Mouse (Mus musculus) cerebellum, adult 2 months (tissue): ENCODE results near the gene Crtc1.

ENCODE experiments used
- CTCF ChIP-seq: fragments of 200-500 bp; IDR thresholded peaks from 2 replicates; pipeline ENCODE4 v1.5.1; 2011; ENCODE audit warnings: low read depth, mild to moderate bottlenecking, control low read depth, low read length, moderate library complexity, borderline replicate concordance; ENCODE audit not compliant: insufficient read depth
- POLR2A ChIP-seq: fragments of 200-500 bp; IDR thresholded peaks from 2 replicates; pipeline ENCODE4 v1.6.1; 2011; ENCODE audit warnings: low read length, control low read depth, borderline replicate concordance; ENCODE audit not compliant: insufficient read depth

DNA sequence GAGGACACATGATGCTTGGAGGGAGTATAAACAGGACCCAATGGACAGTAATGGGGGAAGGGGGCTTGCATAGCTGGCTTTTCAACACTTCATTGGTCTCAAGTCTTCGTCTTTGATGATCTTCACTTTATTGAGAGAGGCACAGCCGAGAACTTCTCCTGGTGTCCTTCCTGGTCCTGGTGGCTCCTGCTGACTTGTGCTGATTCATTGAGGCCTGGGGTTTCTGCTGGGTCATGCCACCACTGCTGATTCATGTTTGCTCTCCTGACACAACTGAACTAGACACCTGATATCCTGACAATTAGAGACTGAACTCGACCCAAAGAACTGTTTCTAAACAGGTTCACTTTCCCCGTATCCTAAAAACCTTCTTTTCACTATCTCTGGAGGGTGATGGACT lies 3.9 kb upstream of the Crtc1 start:
- TF ChIP-seq CTCF (no peak), POLR2A (no peak)
